Mouse (Mus musculus) left cerebral cortex, postnatal 4 days (tissue): ENCODE measurements around the gene 4930596D02Rik. TPM values are rescaled to one million over a fixed set of nuclear protein-coding genes. Genes with fewer than 3 reads are reported as not detected.
A peak's percentile ranks its signal among the peaks of the same experiment; 100 is the strongest.

Source experiments
- DNase-seq: peaks from one replicate; pipeline ENCODE4 v3.0.0-alpha.2; 2022
- intact Hi-C: fragments of 180-260 bp; cut with DNase I; formaldehyde crosslinking; loops from one replicate; pipeline ENCODE4 v1.15.1; 2025
- total RNA-seq, 2 experiments: library from RNA; stranded (reverse); gene quantifications; 2 replicates each; pipeline ENCODE4 v1.2.3; 2021

Gene 4930596D02Rik
- not detected for total RNA-seq

- intact Hi-C loops: no loop called here
- DNase-seq: no peak
Observed at GRCm38 (mm10) chr14:35811878-35812277, at the start of gene 4930596D02Rik. Gene 4930596D02Rik (minus strand): TSS chr14:35811978.

GRCm38 (mm10) chr14:35853254-35853653 is 41.5 kb upstream of the 4930596D02Rik start:
- intact Hi-C loops: no loop called here

GRCm38 (mm10) chr14:35845271-35845670 is 33.5 kb upstream of the 4930596D02Rik start:
- DNase-seq: no peak
- intact Hi-C loops: no loop called here

More at GRCm38 (mm10) chr14:35853254-35853653, 41.5 kb upstream of the 4930596D02Rik start:
- DNase-seq: no peak

- intact Hi-C loops: no loop called here
- DNase-seq: peak; percentile 32
Observed at GRCm38 (mm10) chr14:35842111-35842721, 30.4 kb upstream of the 4930596D02Rik start.

GRCm38 (mm10) chr14:35792656-35793213 is 19.0 kb downstream of the 4930596D02Rik start:
- no peak for DNase-seq
- intact Hi-C loops: no loop called here

GRCm38 (mm10) chr14:35780033-35780432 is 31.7 kb downstream of the 4930596D02Rik start:
- intact Hi-C loops: no loop called here

GRCm38 (mm10) chr14:35773306-35773705 is 38.5 kb downstream of the 4930596D02Rik start:
- intact Hi-C loops: no loop called here
- DNase-seq: no peak

More at GRCm38 (mm10) chr14:35780033-35780432, 31.7 kb downstream of the 4930596D02Rik start:
- no peak for DNase-seq
